Mouse (Mus musculus) limb, embryonic 12.5 days (tissue): ENCODE measurements around the gene Trim27. TPM values are rescaled to one million over a fixed set of nuclear protein-coding genes. Genes with fewer than 3 reads are reported as not detected.

Source experiments
- ATAC-seq: fragments of 200-750 bp; cut with Nextera tagmentation; 2 replicates; pipeline ENCODE4 v1.8.0; 2017; ENCODE audit warnings: low read depth, moderate TSS enrichment; ENCODE audit not compliant: insufficient number of reproducible peaks, insufficient read depth, low FRiP score, low TSS enrichment
- H3K27ac ChIP-seq: fragments of 300-500 bp; sonication (generic); 2 replicates; pipeline ENCODE4 v1.5.1; 2016; ENCODE audit warnings: mild to moderate bottlenecking, moderate library complexity
- H3K27me3 ChIP-seq: fragments of 300-500 bp; sonication (generic); 2 replicates; pipeline ENCODE4 v1.6.1; 2016; ENCODE audit warnings: mild to moderate bottlenecking, moderate library complexity
- H3K36me3 ChIP-seq: fragments of 300-500 bp; sonication (generic); 2 replicates; pipeline ENCODE4 v1.6.1; 2016; ENCODE audit warnings: mild to moderate bottlenecking, moderate library complexity
- H3K4me1 ChIP-seq: fragments of 300-500 bp; sonication (generic); replicated peaks from 2 replicates; pipeline ENCODE4 v1.6.1; 2016
- H3K4me2 ChIP-seq: fragments of 300-500 bp; sonication (generic); 2 replicates; pipeline ENCODE4 v1.6.1; 2016; ENCODE audit warnings: mild to moderate bottlenecking, moderate library complexity
- H3K4me3 ChIP-seq: fragments of 300-500 bp; sonication (generic); replicated peaks from 2 replicates; pipeline ENCODE4 v1.5.1; 2016; ENCODE audit warnings: mild to moderate bottlenecking
- H3K9ac ChIP-seq: fragments of 300-500 bp; sonication (generic); replicated peaks from 2 replicates; pipeline ENCODE4 v1.6.1; 2016; ENCODE audit warnings: mild to moderate bottlenecking, moderate library complexity
- H3K9me3 ChIP-seq: fragments of 300-500 bp; sonication (generic); 2 replicates; pipeline ENCODE4 v1.6.1; 2016; ENCODE audit warnings: mild to moderate bottlenecking, moderate library complexity
- WGBS: fragments of 180-500 bp; shearing (Covaris S2); methylation state at CpG from one replicate; pipeline ENCODE4 v1.1.7; 2016; 5-methylcytosine and 5-hydroxymethylcytosine counted together
- polyA plus RNA-seq: library from polyadenylated mRNA; unstranded; fragments of >200 nt; fragmentation: Nextera tagmentation; extraction: Ambion mirVana; gene quantifications from 2 replicates; pipeline ENCODE4 v1.2.1, GENCODE M21; 2016

Gene Trim27
- polyA plus RNA-seq, 1 experiment from 2014 or later: 180 TPM

DNA sequence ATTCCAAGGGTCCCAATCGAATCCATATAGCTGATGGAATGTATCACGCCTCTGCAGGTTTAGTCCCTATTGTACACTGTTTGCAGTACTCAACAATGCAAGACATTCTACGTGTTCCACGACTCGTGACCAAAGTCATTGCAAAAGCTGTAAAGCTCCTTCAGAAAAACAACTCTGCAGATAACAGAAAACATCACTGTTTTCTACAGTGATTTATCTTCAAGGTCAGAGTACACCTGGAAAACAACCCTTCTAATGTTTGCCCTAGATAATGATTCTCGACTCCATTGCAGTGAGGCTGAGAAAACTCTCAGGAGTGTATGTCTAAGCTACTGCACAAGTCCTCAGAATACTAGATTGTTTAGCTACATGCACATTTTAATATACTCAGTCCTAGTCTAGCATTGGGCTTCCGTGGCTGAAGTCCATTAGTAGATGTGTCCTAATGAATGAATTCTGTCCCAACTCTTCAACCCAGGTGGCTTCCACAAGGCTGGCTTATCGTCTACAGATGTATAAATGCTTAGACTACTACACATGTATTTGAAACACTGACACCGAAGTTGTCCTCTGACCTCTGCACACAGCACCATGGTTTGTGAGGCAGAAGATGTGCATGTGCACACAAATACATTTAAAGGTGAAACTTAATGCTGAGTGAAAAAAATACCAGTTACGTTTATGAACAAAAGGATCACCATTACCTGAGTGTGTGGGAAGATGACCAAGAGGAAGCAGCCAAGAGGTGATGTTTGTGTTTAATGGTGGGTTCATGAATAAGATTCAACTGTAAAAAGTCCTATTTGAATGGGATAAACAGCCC is 16.4 kb downstream of the Trim27 start:
- Histone ChIP-seq H3K9me3 (no peaks in the 10 kb centered on the region), H3K36me3 (peaks cover 52% of the 10 kb centered on the region), H3K27ac (no peak overlapping the region), H3K9ac (no peak overlapping the region), H3K27me3 (no peaks in the 10 kb centered on the region), H3K4me2 (no peak overlapping the region), H3K4me1 (peaks cover 3% of the 10 kb centered on the region; the same call in 1 of the 2 replicates), H3K4me3 (no peak overlapping the region)
- ATAC-seq: no peak
- WGBS: 89% methylated on average over 10 of the region's 10 CpGs

DNA sequence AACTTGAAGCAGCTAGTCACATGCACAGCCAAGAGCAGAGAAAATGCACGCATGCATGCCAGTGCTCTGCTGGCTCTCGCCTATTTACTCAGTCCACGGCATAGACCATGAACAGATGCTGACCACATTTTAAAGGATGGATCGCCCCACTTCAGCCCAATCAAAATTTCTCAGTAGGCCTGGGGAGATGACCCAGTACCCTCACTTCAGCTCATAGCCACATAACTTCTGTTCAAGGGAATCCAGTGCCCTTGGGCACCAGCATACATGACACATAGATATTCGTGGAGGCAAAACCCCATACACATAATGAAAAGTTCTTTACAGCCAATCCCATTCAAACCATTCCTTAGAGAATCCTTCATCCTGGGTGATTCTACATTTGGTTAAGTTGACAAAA is 18.5 kb downstream of the Trim27 start:
- 82% methylated on average over 5 of the region's 5 CpGs for WGBS
- Histone ChIP-seq H3K4me1 (peaks cover 3% of the 10 kb centered on the region; the same call in 1 of the 2 replicates), H3K27me3 (no peaks in the 10 kb centered on the region), H3K9me3 (no peaks in the 10 kb centered on the region), H3K4me3 (no peak overlapping the region), H3K4me2 (no peak overlapping the region), H3K9ac (no peak overlapping the region), H3K27ac (no peak overlapping the region), H3K36me3 (peaks cover 31% of the 10 kb centered on the region)
- no peak for ATAC-seq

DNA sequence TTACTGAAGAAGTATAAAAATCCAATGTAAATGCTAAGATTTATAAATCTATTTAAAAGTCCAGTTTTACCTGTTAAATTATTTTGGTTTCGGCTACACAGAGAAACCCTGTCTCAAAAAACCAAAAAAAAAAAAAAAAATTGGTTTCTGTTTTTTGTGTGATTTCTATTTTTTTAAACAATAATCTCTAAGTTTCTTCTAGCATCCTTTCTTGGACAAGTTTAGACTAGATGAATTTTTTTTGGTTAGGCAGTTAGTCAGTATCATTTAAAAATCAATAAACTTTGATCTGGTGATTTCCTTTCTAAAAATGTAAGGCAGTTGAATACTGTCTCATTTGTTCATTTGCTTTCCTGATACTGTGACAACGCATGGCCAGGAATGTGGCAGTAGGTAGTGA is 19.1 kb downstream of the Trim27 start:
- Histone ChIP-seq H3K36me3 (peaks cover 25% of the 10 kb centered on the region), H3K4me1 (peaks cover 3% of the 10 kb centered on the region; the same call in 1 of the 2 replicates), H3K27ac (no peak overlapping the region), H3K4me3 (no peak overlapping the region), H3K27me3 (no peaks in the 10 kb centered on the region), H3K4me2 (no peak overlapping the region), H3K9me3 (no peaks in the 10 kb centered on the region), H3K9ac (no peak overlapping the region)
- ATAC-seq: no peak
- WGBS: 73% methylated on average over 2 of the region's 2 CpGs

GRCm38 (mm10) chr13:21199046-21200028 is 20.1 kb downstream of the Trim27 start:
- Histone ChIP-seq H3K4me3 (peak overlapping the region; percentile 61), H3K27me3 (no peaks in the 10 kb centered on the region), H3K9ac (peak overlapping the region; percentile 58), H3K27ac (peak overlapping the region; percentile 78), H3K36me3 (peaks cover 15% of the 10 kb centered on the region), H3K4me2 (peak overlapping the region; percentile 54), H3K9me3 (peaks cover 7% of the 10 kb centered on the region; the same call in 1 of the 2 replicates), H3K4me1 (peaks cover 3% of the 10 kb centered on the region; the same call in 1 of the 2 replicates)
- peak; percentile 52; the same call in 1 of the 2 replicates for ATAC-seq
- WGBS: 3% methylated on average over 17 of the region's 17 CpGs

- peak; percentile 91 for ATAC-seq
- Histone ChIP-seq H3K9ac (peak overlapping the region; percentile 58), H3K4me2 (peak overlapping the region; percentile 54), H3K36me3 (peaks cover 5% of the 10 kb centered on the region; the same call in 1 of the 2 replicates), H3K9me3 (peaks cover 7% of the 10 kb centered on the region; the same call in 1 of the 2 replicates), H3K27ac (peak overlapping the region; percentile 78), H3K4me3 (peak overlapping the region; percentile 61), H3K27me3 (no peaks in the 10 kb centered on the region), H3K4me1 (peaks cover 3% of the 10 kb centered on the region; the same call in 1 of the 2 replicates)
- 5% methylated on average over 48 of the region's 48 CpGs for WGBS
Measured at GRCm38 (mm10) chr13:21200043-21200999, 21.1 kb downstream of the Trim27 start.

- Histone ChIP-seq H3K27ac (no peak overlapping the region), H3K36me3 (no peaks in the 10 kb centered on the region), H3K4me3 (peak overlapping the region; percentile 31), H3K9ac (0 out of 2 replicates have a peak overlapping the region, but pooled peaks have one; percentile 27), H3K27me3 (no peaks in the 10 kb centered on the region), H3K4me1 (no peaks in the 10 kb centered on the region), H3K4me2 (peak overlapping the region; percentile 54), H3K9me3 (peaks cover 6% of the 10 kb centered on the region; the same call in 1 of the 2 replicates)
- 3% methylated on average over 20 of the region's 20 CpGs for WGBS
- ATAC-seq: no peak
Measured at GRCm38 (mm10) chr13:21215275-21215983, 36.2 kb downstream of the Trim27 start.

- H3K4me3 ChIP-seq: no peak overlapping the region
- WGBS: 41% methylated on average over 1 of the region's 1 CpGs
- no peak overlapping the region for H3K27ac ChIP-seq
- no peak for ATAC-seq
- H3K4me2 ChIP-seq: no peak overlapping the region
- H3K4me1 ChIP-seq: no peaks in the 10 kb centered on the region
- no peaks in the 10 kb centered on the region for H3K36me3 ChIP-seq
- no peaks in the 10 kb centered on the region for H3K27me3 ChIP-seq
- H3K9ac ChIP-seq: no peak overlapping the region
- H3K9me3 ChIP-seq: no peaks in the 10 kb centered on the region
Measured at GRCm38 (mm10) chr13:21216781-21217180, 37.5 kb downstream of the Trim27 start.

DNA sequence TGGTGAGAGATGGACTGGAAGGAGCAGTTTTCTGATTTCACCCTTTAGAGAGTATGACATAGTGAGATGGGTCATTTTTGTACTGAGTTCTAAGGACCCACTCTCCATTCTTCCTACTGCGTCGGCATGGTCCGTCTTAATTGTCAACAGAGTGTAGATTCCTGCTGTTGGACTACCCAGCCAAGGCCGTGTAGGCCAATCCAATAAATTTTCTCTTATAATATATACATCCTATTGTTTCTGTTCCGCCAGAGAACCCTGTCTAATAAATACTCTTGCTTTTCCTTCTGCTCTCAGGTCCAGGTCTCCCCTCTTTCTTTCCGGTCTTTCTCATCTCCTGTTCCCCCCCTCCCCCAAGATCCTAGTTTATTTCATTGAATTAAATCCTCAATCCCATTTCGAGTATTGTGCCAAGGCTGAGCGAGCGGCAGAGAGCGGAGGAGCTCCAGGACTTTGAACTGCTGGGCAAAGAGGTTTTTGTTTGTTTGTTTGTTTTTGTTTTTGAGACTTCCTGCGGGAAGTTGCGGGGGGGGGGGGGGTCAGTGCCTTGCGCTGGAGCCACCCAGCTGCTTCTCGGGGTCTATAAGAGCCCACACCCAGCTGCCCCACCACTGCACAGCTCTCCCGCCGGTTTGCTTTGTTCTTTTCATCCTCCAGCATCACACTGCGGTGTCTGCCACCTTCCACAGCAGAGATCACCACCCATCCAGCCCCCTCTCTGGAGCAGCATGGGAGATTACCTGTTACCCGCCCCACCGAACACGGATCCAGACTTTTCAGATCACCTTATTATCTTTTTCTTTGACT is 42.6 kb downstream of the Trim27 start:
- Histone ChIP-seq H3K27ac (peak overlapping the region; percentile 64), H3K4me2 (peak overlapping the region; percentile 65)
- WGBS: 1% methylated on average over 20 of the region's 20 CpGs

DNA sequence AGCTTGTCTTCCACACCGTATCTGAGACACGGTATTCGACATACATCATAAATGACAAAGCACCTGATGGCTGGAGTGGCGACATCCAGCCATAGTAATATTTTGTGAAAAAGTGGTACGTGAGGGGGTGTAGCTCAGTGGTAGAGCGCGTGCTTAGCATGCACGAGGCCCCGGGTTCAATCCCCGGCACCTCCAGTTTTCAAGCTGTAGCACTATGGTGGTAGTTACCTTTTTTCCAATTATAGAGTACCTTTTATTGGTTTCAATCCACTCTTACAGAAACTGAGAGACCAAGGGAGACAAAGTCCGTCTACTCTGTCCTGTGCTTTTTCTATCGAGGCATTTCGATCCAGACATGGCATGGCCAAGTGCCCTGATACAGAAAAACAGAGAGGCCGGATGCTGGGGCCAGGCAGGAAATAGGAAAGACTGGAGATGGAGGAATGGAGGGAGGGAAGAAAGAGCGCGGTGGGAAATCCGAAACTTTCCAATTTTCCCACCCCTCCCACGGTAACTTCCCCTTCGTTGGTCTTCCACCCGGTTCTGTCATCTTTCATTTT is 43.3 kb downstream of the Trim27 start:
- Histone ChIP-seq H3K4me1 (no peaks in the 10 kb centered on the region), H3K27me3 (no peaks in the 10 kb centered on the region), H3K4me3 (peak overlapping the region; percentile 48), H3K9ac (peak overlapping the region; percentile 64), H3K36me3 (no peaks in the 10 kb centered on the region), H3K27ac (peak overlapping the region; percentile 72; the same call in 1 of the 2 replicates), H3K9me3 (no peaks in the 10 kb centered on the region), H3K4me2 (peak overlapping the region; percentile 65)
- 0% methylated on average over 20 of the region's 20 CpGs for WGBS
- peak; percentile 90 for ATAC-seq

More for the DNA sequence above, 42.6 kb downstream of the Trim27 start:
- ATAC-seq: peak; percentile 80
- Histone ChIP-seq H3K9me3 (no peaks in the 10 kb centered on the region), H3K27me3 (no peaks in the 10 kb centered on the region), H3K9ac (peak overlapping the region; percentile 64), H3K4me3 (peak overlapping the region; percentile 48), H3K36me3 (no peaks in the 10 kb centered on the region), H3K4me1 (no peaks in the 10 kb centered on the region)
